Mouse (Mus musculus) cerebellum, adult 2 months (tissue): Measurements from ENCODE around the gene Tmem63a. TPM values are rescaled to one million over a fixed set of nuclear protein-coding genes. Genes with fewer than 3 reads are reported as not detected.
A peak's percentile ranks its signal among the peaks of the same experiment; 100 is the strongest.
"Not testable (repeated sequence)": the region's sequence is repeated elsewhere in the genome, so short reads cannot be mapped to it uniquely, and the experiment has no call there.

Source experiments
- DNase-seq, 2 experiments: peaks; one replicate each; pipeline ENCODE4 v3.0.0; 2021
- H3K27ac ChIP-seq: fragments of 200-500 bp; 2 replicates; pipeline ENCODE4 v1.5.1; 2012; ENCODE audit warnings: low read length, control low read depth, inconsistent platforms; ENCODE audit not compliant: insufficient read depth
- H3K27me3 ChIP-seq: fragments of 200-500 bp; 2 replicates; pipeline ENCODE4 v1.6.1; 2012; ENCODE audit warnings: inconsistent platforms, mild to moderate bottlenecking, low read length, moderate library complexity; ENCODE audit not compliant: control insufficient read depth, insufficient read depth
- H3K4me1 ChIP-seq: fragments of 200-500 bp; 2 replicates; pipeline ENCODE4 v1.6.1; 2011; ENCODE audit warnings: low read length; ENCODE audit not compliant: control insufficient read depth, insufficient read depth
- H3K4me3 ChIP-seq: fragments of 200-500 bp; replicated peaks from 2 replicates; pipeline ENCODE3; 2011; ENCODE audit warnings: mild to moderate bottlenecking, low read depth, low read length, control low read depth; ENCODE audit not compliant: insufficient read depth
- CTCF ChIP-seq: fragments of 200-500 bp; IDR thresholded peaks from 2 replicates; pipeline ENCODE4 v1.5.1; 2011; ENCODE audit warnings: low read depth, mild to moderate bottlenecking, control low read depth, low read length, moderate library complexity, borderline replicate concordance; ENCODE audit not compliant: insufficient read depth
- POLR2A ChIP-seq: fragments of 200-500 bp; IDR thresholded peaks from 2 replicates; pipeline ENCODE4 v1.6.1; 2011; ENCODE audit warnings: low read length, control low read depth, borderline replicate concordance; ENCODE audit not compliant: insufficient read depth
- WGBS: fragments of 180-500 bp; shearing (Covaris S2); methylation state at CpG from one replicate; pipeline ENCODE4 v1.1.7; 2018; 5-methylcytosine and 5-hydroxymethylcytosine counted together
- polyA plus RNA-seq: library from polyadenylated mRNA; depleted of rRNA; stranded (reverse); fragments of >200 nt; gene quantifications from 2 replicates; pipeline ENCODE4 v1.2.3, GENCODE M21; 2012

Gene Tmem63a
- polyA plus RNA-seq, 1 experiment, result 117 TPM

DNA sequence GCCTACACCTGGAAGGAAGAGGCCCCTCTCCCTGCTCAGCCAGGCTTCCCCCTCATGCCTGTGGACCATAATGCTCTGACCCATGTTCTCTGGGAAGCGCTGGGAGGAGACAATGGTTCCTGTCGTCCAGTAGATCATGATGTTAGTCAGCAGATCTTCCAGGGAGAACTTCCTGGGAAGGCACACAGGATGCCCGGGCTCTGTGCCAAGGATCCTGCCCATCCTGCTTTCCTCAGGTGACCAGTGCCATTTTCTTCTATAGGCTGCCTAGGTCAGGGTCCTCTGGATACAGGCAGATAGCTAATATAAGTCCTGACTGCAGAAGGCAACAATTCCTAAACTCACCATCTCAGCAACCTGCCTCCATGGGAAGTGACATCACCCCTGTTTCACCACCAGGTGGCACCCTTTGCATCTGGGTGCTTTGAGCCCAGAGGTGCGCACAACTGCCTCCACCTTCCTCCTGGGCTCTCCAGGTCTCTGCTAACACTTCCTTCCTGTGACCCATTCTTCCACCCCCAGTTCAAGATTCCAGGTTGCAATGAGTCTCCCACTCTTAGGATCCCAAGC is 34.1 kb downstream of the Tmem63a start:
- H3K4me3 ChIP-seq, result no peak overlapping the region
- TF ChIP-seq CTCF, result peak; percentile 43
- no peak for TF ChIP-seq POLR2A
- 65% methylated on average over 4 of the region's 4 CpGs for WGBS
- no peaks in the 10 kb centered on the region for H3K4me1 ChIP-seq
- H3K27me3 ChIP-seq, result no peaks in the 10 kb centered on the region
- H3K27ac ChIP-seq, result no peak overlapping the region
- DNase-seq, result no peak

DNA sequence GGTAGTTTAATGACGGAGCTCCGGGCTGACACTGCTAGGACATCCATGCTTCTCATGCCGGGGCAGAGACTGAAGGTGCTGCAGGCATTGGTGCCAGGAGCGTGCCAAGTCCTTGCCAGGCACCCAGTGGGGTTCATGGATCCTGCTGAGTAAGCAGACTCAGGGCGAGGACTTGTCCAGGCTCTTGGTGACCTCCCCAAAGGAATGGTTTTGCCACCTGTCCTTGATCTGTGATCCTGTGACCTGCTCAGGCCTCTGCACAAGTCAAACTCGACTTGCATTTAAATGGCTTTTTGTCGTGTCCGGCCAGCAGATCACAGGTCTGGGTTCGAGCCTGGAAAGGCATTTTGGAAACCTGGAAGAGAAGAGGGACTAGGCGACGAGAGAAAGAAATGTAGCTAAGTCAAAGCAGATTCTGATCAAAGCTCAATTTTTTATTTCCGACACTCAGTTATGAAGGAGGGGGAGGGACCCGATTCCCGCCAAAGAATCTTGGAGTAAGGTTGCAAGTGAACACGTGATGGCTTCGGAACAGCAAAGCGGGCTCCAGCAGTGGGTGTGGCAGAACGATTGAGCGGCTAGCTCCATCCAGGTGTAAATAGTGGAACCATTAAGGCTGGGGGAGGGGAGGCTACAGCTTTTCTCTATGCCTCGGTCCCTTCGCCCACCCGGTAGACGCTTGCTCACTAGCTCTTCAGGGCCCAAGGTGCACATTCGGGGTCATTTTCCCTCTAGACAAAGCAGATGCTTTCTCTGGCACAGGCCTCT is 37.5 kb downstream of the Tmem63a start:
- 75% methylated on average over 24 of the region's 24 CpGs for WGBS

DNA sequence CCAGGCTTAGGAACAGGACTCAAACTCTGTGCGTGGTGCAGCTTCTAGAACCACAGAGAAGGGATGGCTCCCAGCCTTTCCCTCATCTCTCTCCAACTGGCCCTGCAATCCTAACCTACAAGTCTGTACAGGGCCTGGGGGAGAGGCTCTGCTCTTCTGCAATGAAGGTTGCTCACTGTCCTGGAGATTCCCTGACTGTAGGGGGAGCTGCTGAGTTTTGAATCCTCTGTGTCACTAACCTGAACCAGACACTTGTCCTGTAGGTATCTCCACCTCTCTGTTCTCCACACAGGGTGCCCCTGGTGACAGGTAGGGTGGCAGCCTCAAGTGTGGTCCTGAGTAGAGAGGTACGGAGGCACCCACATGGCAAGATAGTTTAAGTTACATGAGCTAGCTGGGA is 38.3 kb downstream of the Tmem63a start:
- TF ChIP-seq CTCF (no peak), POLR2A (no peak)
- H3K4me3 ChIP-seq, result no peak overlapping the region
- no peak for DNase-seq
- 64% methylated on average over 2 of the region's 2 CpGs for WGBS
- H3K27me3 ChIP-seq, result no peaks in the 10 kb centered on the region
- no peaks in the 10 kb centered on the region for H3K4me1 ChIP-seq
- H3K27ac ChIP-seq, result no peak overlapping the region

More for the DNA sequence above, 37.5 kb downstream of the Tmem63a start:
- Histone ChIP-seq H3K4me1 (no peaks in the 10 kb centered on the region), H3K4me3 (no peak overlapping the region), H3K27me3 (no peaks in the 10 kb centered on the region), H3K27ac (no peak overlapping the region)
- no peak for DNase-seq
- TF ChIP-seq POLR2A (no peak), CTCF (no peak)

DNA sequence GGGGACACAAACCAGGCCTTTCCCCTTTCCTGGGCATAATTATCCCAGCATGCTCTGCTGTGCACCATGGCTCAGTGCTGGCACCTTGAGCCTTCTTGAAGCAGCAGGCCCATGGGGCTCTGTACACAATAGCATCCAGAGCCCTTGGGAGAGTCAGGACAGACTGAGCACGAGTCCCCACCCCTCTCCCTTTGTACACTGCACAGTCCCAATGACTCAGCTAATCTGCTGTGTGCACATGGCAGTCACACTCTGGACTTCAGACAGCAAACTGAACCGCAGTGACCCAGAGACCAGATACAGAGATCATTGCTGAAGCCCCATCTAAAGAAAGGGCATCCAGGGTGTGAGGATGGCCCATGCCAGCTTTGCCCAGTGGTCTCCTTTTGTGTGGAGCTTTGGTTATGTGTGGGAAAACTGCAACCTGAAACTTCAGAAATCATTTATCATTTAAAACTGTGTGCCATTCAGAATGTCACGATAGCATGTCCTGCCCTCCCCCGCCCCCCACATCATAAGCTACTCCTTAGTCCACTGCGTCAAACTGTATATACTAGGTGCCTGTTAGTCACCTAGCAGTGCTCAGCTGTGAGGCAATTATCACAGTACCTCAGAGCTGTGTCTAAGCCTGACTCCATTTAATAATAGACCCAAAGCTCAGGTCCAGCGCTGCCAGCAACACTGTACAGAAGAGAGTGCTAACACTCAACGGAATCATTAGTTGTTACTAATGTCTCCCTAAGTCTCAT is 39.3 kb downstream of the Tmem63a start:
- not testable (repeated sequence) for H3K4me3 ChIP-seq, DNase-seq, H3K4me1 ChIP-seq, H3K27ac ChIP-seq, H3K27me3 ChIP-seq
- 74% methylated on average over 7 of the region's 7 CpGs for WGBS

DNA sequence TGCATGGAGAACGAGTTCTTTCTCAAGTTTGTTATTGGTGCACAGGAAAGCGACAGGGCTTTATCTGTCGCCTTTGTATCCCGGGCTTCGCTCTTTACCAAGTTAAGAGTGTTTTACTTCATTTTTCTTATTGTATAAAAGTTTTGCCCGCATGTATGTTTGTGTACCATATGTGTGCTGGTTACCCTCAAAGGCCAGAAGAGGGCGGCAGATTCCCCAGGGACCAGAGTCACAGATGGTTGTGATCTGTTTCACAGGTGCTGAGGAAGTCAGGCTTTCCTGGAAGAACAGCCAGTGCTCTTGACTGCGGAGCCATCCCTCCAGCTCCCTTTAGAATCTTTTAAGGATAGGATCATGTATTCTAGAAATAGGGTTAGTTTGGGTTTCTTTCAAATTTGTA is 44.6 kb downstream of the Tmem63a start:
- 84% methylated on average over 8 of the region's 8 CpGs for WGBS
- no peaks in the 10 kb centered on the region for H3K4me1 ChIP-seq
- H3K27me3 ChIP-seq, result no peaks in the 10 kb centered on the region
- DNase-seq, result no peak
- no peak for TF ChIP-seq CTCF
- TF ChIP-seq POLR2A, result no peak
- no peak overlapping the region for H3K4me3 ChIP-seq
- H3K27ac ChIP-seq, result no peak overlapping the region

DNA sequence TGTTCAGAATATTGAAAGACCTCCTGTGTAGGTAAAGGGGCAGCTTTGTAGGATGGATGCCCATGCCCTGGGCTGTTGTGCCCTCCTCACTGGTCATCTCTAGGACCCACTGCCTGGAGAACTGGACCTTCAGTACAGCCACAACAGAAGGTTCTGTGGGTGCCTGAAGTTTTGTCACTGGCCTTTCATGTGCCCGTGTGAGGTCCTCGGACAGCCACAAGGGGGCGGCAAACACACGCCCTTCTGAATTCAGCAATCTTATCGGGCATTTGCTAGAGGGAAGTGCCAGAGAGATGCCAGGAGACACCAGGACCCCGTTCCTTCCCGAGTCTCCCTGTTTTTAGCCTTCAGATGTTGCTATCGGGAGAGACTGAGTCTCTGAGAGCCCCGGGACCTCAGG is 45.6 kb downstream of the Tmem63a start:
- peak; percentile 94 for TF ChIP-seq CTCF
- no peak for TF ChIP-seq POLR2A
- Histone ChIP-seq H3K4me1 (no peaks in the 10 kb centered on the region), H3K27me3 (no peaks in the 10 kb centered on the region), H3K27ac (no peak overlapping the region), H3K4me3 (no peak overlapping the region)
- 2% methylated on average over 9 of the region's 9 CpGs for WGBS
- DNase-seq, result peak; percentile 62 to 76

DNA sequence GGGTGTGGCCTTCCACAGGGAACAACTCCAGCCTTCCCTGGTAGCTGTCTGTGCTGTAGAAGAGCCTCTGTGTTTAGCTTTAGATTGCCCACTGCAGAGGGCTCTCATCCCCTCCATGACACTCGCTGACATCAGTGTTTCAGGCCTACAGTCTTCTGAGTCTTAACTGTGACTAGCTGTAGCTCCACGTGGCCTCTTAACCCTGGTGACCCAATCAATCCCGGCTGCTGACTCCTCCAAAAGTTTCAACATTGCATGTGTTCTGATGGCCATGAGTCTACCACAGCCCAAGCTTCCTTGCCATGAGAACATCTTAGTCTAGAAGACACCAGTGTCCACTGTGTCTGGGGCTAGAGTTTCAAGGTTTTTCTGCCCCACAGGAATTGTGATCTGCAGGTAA is 48.5 kb downstream of the Tmem63a start:
- H3K4me1 ChIP-seq, result no peaks in the 10 kb centered on the region
- H3K27me3 ChIP-seq, result no peaks in the 10 kb centered on the region
- DNase-seq, result no peak
- H3K4me3 ChIP-seq, result no peak overlapping the region
- H3K27ac ChIP-seq, result no peak overlapping the region
- no peak for TF ChIP-seq POLR2A
- no peak for TF ChIP-seq CTCF
- 72% methylated on average over 3 of the region's 3 CpGs for WGBS

DNA sequence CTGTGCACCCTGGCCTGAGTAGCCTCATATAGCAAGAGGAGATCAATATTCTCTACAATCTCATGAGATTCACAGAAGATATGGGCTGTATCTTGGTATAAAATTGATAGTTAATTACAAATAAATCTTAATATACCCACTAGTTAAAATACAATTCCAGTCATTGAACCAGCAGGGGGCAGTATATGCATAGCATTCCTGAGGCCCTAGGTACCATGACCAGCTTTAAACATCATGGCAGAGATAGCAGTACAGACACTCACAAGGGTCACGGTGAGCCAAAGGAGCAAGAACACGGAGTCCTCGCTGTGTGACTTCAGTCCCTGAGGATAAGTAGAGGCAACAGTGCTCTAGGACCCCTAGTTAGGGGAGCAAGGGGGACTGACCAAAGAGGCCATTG is 50.0 kb downstream of the Tmem63a start:
- Histone ChIP-seq H3K4me3 (no peak overlapping the region), H3K4me1 (no peaks in the 10 kb centered on the region), H3K27me3 (no peaks in the 10 kb centered on the region), H3K27ac (no peak overlapping the region)
- peak in 1 of 2 experiments; percentile 37 for DNase-seq
- 39% methylated on average over 3 of the region's 3 CpGs for WGBS
- TF ChIP-seq CTCF (peak; percentile 49; the same call in 1 of the 2 replicates), POLR2A (no peak)
